Comparison of ENCODE assay signal across 22 mouse cellular contexts in genomic region chr10:117606423-117606822, GRCm38 (mm10). TPM values are rescaled to one million over a fixed set of nuclear protein-coding genes. Genes with fewer than 3 reads are reported as not detected.
A peak's percentile ranks its signal among the peaks of the same experiment; 100 is the strongest.
DNase-seq lines count a peak whose midpoint lies in the region; ATAC-seq and TF ChIP-seq lines count a peak whose summit lies in the region.
"Had no signal": no experiment of that assay in that cellular context is flagged by ENCODE, and none has a peak within 500 bp of the region (broad histone marks: within the 10 kb centered on the region; RNA-seq: fewer than 3 reads in every experiment).

No protein-coding gene starts in this region.

- no peaks in the 10 kb centered on the region for H3K9me3 ChIP-seq in limb, embryonic 10.5 days (replicated peaks)
- H3K9me3 ChIP-seq in kidney, embryonic 15.5 days (replicated peaks): no peaks in the 10 kb centered on the region
- H3K9me3 ChIP-seq: G1E had no signal

- no peak overlapping the region for H3K4me2 ChIP-seq in kidney, embryonic 15.5 days

- peaks cover 9% of the 10 kb centered on the region for H3K4me1 ChIP-seq in testis, adult 2 months (ENCODE audit: control insufficient read depth, insufficient read depth, low read length)
- H3K4me1 ChIP-seq in limb, embryonic 10.5 days: peaks cover 9% of the 10 kb centered on the region
- no peaks in the 10 kb centered on the region for H3K4me1 ChIP-seq in kidney, embryonic 15.5 days

- H3K27ac ChIP-seq in testis, adult 2 months (ENCODE audit: control insufficient read depth, insufficient read depth, low read depth, low read length): no peak overlapping the region
- H3K27ac ChIP-seq in limb, embryonic 10.5 days: peak overlapping the region; percentile 39; the same call in 1 of the 2 replicates
- H3K27ac ChIP-seq in kidney, embryonic 15.5 days: no peak overlapping the region

- WGBS in limb, embryonic 10.5 days: 81% methylated on average over 5 of the region's 5 CpGs
- WGBS in kidney, embryonic 15.5 days: 77% methylated on average over 5 of the region's 5 CpGs

- no peaks in the 10 kb centered on the region for H3K36me3 ChIP-seq in testis, adult 2 months (ENCODE audit: control insufficient read depth, insufficient read depth, low read length)
- H3K36me3 ChIP-seq in limb, embryonic 10.5 days: no peaks in the 10 kb centered on the region
- no peaks in the 10 kb centered on the region for H3K36me3 ChIP-seq in kidney, embryonic 15.5 days
- H3K36me3 ChIP-seq: G1E had no signal

- DNase-seq in testis, postnatal 14 days (ENCODE audit: low spot score): no peak
- DNase-seq in adipocyte (ENCODE audit: low spot score): peak; percentile 95
- no peak for DNase-seq in limb, embryonic 10.5 days (ENCODE audit: low spot score)
- DNase-seq in frontal cortex, adult 2 months (ENCODE audit: extremely low spot score in 1 of 2, low spot score in 1 of 2): no peak
- DNase-seq: adrenal gland, adult 2 months; adrenal gland, adult 8-10 months; adrenal gland, postnatal 10 days; adrenal gland, postnatal 14 days; adrenal gland, postnatal 25 days; adrenal gland, postnatal 36 days; B cell, adult 2 months; cerebellum, adult 11 months; cerebellum, adult 11-12 months; cerebellum, adult 18-20 months; cerebellum, adult 2 months had no signal

- peaks cover 3% of the 10 kb centered on the region for H3K27me3 ChIP-seq in testis, adult 2 months (ENCODE audit: control insufficient read depth, insufficient read depth, low read length)
- no peaks in the 10 kb centered on the region for H3K27me3 ChIP-seq in limb, embryonic 10.5 days (ENCODE audit: low read depth, poor library complexity, severe bottlenecking)
- no peaks in the 10 kb centered on the region for H3K27me3 ChIP-seq in kidney, embryonic 15.5 days
- H3K27me3 ChIP-seq: CH12.LX, Patski had no signal

- ATAC-seq in kidney, embryonic 15.5 days (replicated peaks; ENCODE audit: low FRiP score): no peak
- ATAC-seq: activated CD4-positive, CD25-positive, alpha-beta regulatory T cell, adult 4 months; CD4-positive, CD25-positive, alpha-beta regulatory T cell, adult 4 months; Patski had no signal

- TF ChIP-seq POLR2A in testis, adult 2 months (IDR thresholded peaks at IDR 0.05; ENCODE audit: control insufficient read depth, low read depth, low read length): no peak

- H3K4me3 ChIP-seq in testis, adult 2 months (ENCODE audit: control insufficient read depth, low read depth, low read length): peak overlapping the region; percentile 42
- no peak overlapping the region for H3K4me3 ChIP-seq in limb, embryonic 10.5 days
- no peak overlapping the region for H3K4me3 ChIP-seq in kidney, embryonic 15.5 days (replicated peaks)

- no peak overlapping the region for H3K9ac ChIP-seq in kidney, embryonic 15.5 days

- TF ChIP-seq CTCF in testis, adult 2 months (IDR thresholded peaks at IDR 0.05; ENCODE audit: control insufficient read depth, insufficient read depth, insufficient replicate concordance, low read depth, low read length): no peak

RNA-seq across cellular contexts. Expression of gene Cpm, which starts 22.9 kb away (rescaled TPM):
- polyA plus RNA-seq in testis, adult 2 months (2012; rRNA removed): 0.77 and 2.5 TPM in 2 replicates
- polyA plus RNA-seq in limb, embryonic 10.5 days (2016; fragmentation: Nextera tagmentation; extraction: Ambion mirVana): 22.5 and 31.5 TPM in 2 replicates
- 31.3 and 31.5 TPM in 2 replicates for polyA plus RNA-seq in kidney, embryonic 15.5 days (2015; fragmentation: Nextera tagmentation; extraction: Ambion mirVana)
- 3.5 and 3.9 TPM in 2 replicates for polyA plus RNA-seq in frontal cortex, adult 2 months (2012; rRNA removed)
- polyA plus RNA-seq: G1E had no signal
